Mouse (Mus musculus): ENCODE results near the gene Brd3.
"Not testable (repeated sequence)": the region's sequence is repeated elsewhere in the genome, so short reads cannot be mapped to it uniquely, and the experiment has no call there.

The Brd3 gene

GRCm38 (mm10) chr2:27507562-27507961 lies at the start of gene Brd3:
Brd3 (minus strand) TSS chr2:27507662.
- DNase-seq (ENCODE audit: low spot score in 2 of 2) = no peak

- DNase-seq (ENCODE audit: low spot score in 2 of 2) = no peak
These were observed 49.5 kb upstream of the Brd3 start for GRCm38 (mm10) chr2:27556921-27557320.

GRCm38 (mm10) chr2:27554308-27554707 lies 46.8 kb upstream of the Brd3 start:
- DNase-seq (ENCODE audit: low spot score in 2 of 2) = no peak

- peak; percentile 70 to 77 for DNase-seq (ENCODE audit: low spot score in 2 of 2)
These were observed 45.3 kb upstream of the Brd3 start for GRCm38 (mm10) chr2:27552620-27553287.

GRCm38 (mm10) chr2:27548664-27549369 lies 41.4 kb upstream of the Brd3 start:
- no peak for DNase-seq (ENCODE audit: low spot score in 2 of 2)

GRCm38 (mm10) chr2:27547986-27548385 lies 40.5 kb upstream of the Brd3 start:
- DNase-seq (ENCODE audit: low spot score in 2 of 2) = no peak

- DNase-seq (ENCODE audit: low spot score in 2 of 2) = no peak
These were observed 39.9 kb upstream of the Brd3 start for GRCm38 (mm10) chr2:27547326-27547725.

GRCm38 (mm10) chr2:27546041-27546440 lies 38.6 kb upstream of the Brd3 start:
- not testable (repeated sequence) for DNase-seq (ENCODE audit: low spot score in 2 of 2)

- not testable (repeated sequence) for DNase-seq (ENCODE audit: low spot score in 2 of 2)
These were observed 38.1 kb upstream of the Brd3 start for GRCm38 (mm10) chr2:27545517-27545916.

GRCm38 (mm10) chr2:27544613-27545012 lies 37.2 kb upstream of the Brd3 start:
- no peak for DNase-seq (ENCODE audit: low spot score in 2 of 2)

GRCm38 (mm10) chr2:27541225-27541624 lies 33.8 kb upstream of the Brd3 start:
- no peak for DNase-seq (ENCODE audit: low spot score in 2 of 2)

GRCm38 (mm10) chr2:27540515-27540836 lies 33.0 kb upstream of the Brd3 start:
- no peak for DNase-seq (ENCODE audit: low spot score in 2 of 2)

GRCm38 (mm10) chr2:27539772-27540514 lies 32.5 kb upstream of the Brd3 start:
- DNase-seq (ENCODE audit: low spot score in 2 of 2) = peak; percentile 94 to 98

GRCm38 (mm10) chr2:27539336-27539735 lies 31.9 kb upstream of the Brd3 start:
- DNase-seq (ENCODE audit: low spot score in 2 of 2) = no peak

GRCm38 (mm10) chr2:27538455-27539330 lies 31.2 kb upstream of the Brd3 start:
- DNase-seq (ENCODE audit: low spot score in 2 of 2) = not testable (repeated sequence)

GRCm38 (mm10) chr2:27518283-27518682 lies 10.8 kb upstream of the Brd3 start:
- DNase-seq (ENCODE audit: low spot score in 2 of 2) = no peak

GRCm38 (mm10) chr2:27516289-27516688 lies 8.8 kb upstream of the Brd3 start:
- no peak for DNase-seq (ENCODE audit: low spot score in 2 of 2)

- no peak for DNase-seq (ENCODE audit: low spot score in 2 of 2)
These were observed 8.1 kb upstream of the Brd3 start for GRCm38 (mm10) chr2:27515341-27516166.

GRCm38 (mm10) chr2:27514639-27515328 lies 7.3 kb upstream of the Brd3 start, which contains the start of gene Wdr5:
Wdr5 (plus strand) TSS chr2:27515157.
- peak; percentile 94 to 96 for DNase-seq (ENCODE audit: low spot score in 2 of 2)

GRCm38 (mm10) chr2:27513861-27514260 lies 6.4 kb upstream of the Brd3 start:
- DNase-seq (ENCODE audit: low spot score in 2 of 2) = no peak
